Mouse (Mus musculus) G1E (cell line): ENCODE data around the gene Zfp579.

ENCODE experiments used
- CTCF ChIP-seq: IDR thresholded peaks from 2 replicates; pipeline ENCODE4 v1.5.1; 2012; ENCODE audit warnings: low read depth, low read length, inconsistent platforms, mixed read lengths
- GATA1 ChIP-seq: IDR thresholded peaks from 2 replicates; pipeline ENCODE4 v1.6.1; 2012; ENCODE audit warnings: borderline replicate concordance, low read length, inconsistent platforms, mixed read lengths
- POLR2AphosphoS5 ChIP-seq: IDR thresholded peaks from 2 replicates; pipeline ENCODE4 v1.6.1; 2012; ENCODE audit warnings: low read depth, low read length, inconsistent platforms; ENCODE audit not compliant: insufficient replicate concordance
- TAL1 ChIP-seq: conservative IDR thresholded peaks from 2 replicates; pipeline ENCODE4 v1.6.1; 2012; ENCODE audit warnings: low read depth, low read length, inconsistent platforms, mixed read lengths

DNA sequence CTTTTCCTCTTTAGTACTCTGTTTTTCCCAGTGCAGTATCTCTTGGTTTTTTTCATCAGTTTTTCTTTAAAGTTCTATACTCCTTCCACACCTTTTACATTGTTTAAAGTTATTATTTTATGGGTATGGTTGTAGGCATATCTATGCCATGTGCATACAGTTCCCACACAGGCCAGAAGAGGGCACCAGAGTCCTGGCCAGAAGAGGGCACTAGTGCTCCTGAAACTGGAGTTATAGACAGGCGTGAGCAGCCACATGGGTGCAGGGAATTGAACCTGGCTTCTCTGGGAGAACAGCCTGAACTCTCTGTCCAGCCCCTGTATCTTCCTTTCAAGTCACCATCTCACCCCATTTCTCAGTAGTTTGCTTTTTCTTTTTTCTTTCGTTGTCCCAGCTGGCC, 57.5 kb downstream of the Zfp579 start:
- TF ChIP-seq CTCF = peak; percentile 88
- TF ChIP-seq POLR2AphosphoS5 = no peak
- no peak for TF ChIP-seq GATA1
- TF ChIP-seq TAL1 = no peak
